8 mouse cellular contexts compared by ENCODE assay signal in genomic region chr11:72440965-72441664, GRCm38 (mm10). TPM values are rescaled to one million over a fixed set of nuclear protein-coding genes. Genes with fewer than 3 reads are reported as not detected.
DNase-seq lines count a peak whose midpoint lies in the region; ATAC-seq lines count a peak whose summit lies in the region.

Mybbp1a (plus strand) TSS chr11:72441355.

- peak within 1 kb of the TSS; percentile 95 for H3K9ac ChIP-seq in heart, embryonic 13.5 days
- H3K9ac ChIP-seq in liver, embryonic 12.5 days: peak within 1 kb of the TSS; percentile 77
- H3K9ac ChIP-seq in stomach, embryonic 15.5 days: peak within 1 kb of the TSS; percentile 58

- under 1% methylated on average over 46 of the region's 46 CpGs for WGBS in heart, embryonic 13.5 days
- under 1% methylated on average over 46 of the region's 46 CpGs for WGBS in liver, embryonic 12.5 days (ENCODE audit: insufficient replicate concordance)
- under 1% methylated on average over 46 of the region's 46 CpGs for WGBS in stomach, embryonic 15.5 days

- peak; percentile 96 for DNase-seq in CD4-positive helper T cell, adult 2 months (ENCODE audit: low read depth, low spot score)
- DNase-seq in brain, embryonic 18.5 days (ENCODE audit: low read depth, low spot score): peak; percentile 95
- DNase-seq in kidney, postnatal 10 days: peak; percentile 99
- DNase-seq in natural killer cell, adult 2 months (ENCODE audit: low spot score in 2 of 2): peak; percentile 98

- peaks cover 17% of the 10 kb centered on the region for H3K4me1 ChIP-seq in heart, embryonic 13.5 days
- H3K4me1 ChIP-seq in liver, embryonic 12.5 days: peaks cover 38% of the 10 kb centered on the region
- H3K4me1 ChIP-seq in stomach, embryonic 15.5 days: peaks cover 9% of the 10 kb centered on the region; the same call in 1 of the 2 replicates

- peaks cover 39% of the 10 kb centered on the region for H3K36me3 ChIP-seq in heart, embryonic 13.5 days
- H3K36me3 ChIP-seq in liver, embryonic 12.5 days: peaks cover 40% of the 10 kb centered on the region
- peaks cover 34% of the 10 kb centered on the region for H3K36me3 ChIP-seq in stomach, embryonic 15.5 days

- peak within 1 kb of the TSS; percentile 97 for H3K4me3 ChIP-seq in heart, embryonic 13.5 days
- peak within 1 kb of the TSS; percentile 82 for H3K4me3 ChIP-seq in liver, embryonic 12.5 days
- H3K4me3 ChIP-seq in stomach, embryonic 15.5 days (replicated peaks): peak within 1 kb of the TSS; percentile 69

- peak; percentile 98 for ATAC-seq in erythroid progenitor cell, adult 5-6 weeks (replicated peaks; ENCODE audit: low FRiP score, poor library complexity, severe bottlenecking)
- ATAC-seq in heart, embryonic 13.5 days (ENCODE audit: extremely low read depth, insufficient number of reproducible peaks, low FRiP score, low TSS enrichment): peak; percentile 89
- ATAC-seq in liver, embryonic 12.5 days: peak; percentile 91
- ATAC-seq in stomach, embryonic 15.5 days (ENCODE audit: insufficient read depth, low FRiP score, low read depth): peak; percentile 93

- no peaks in the 10 kb centered on the region for H3K9me3 ChIP-seq in heart, embryonic 13.5 days
- no peaks in the 10 kb centered on the region for H3K9me3 ChIP-seq in liver, embryonic 12.5 days (replicated peaks)
- H3K9me3 ChIP-seq in stomach, embryonic 15.5 days: no peaks in the 10 kb centered on the region

- peak within 1 kb of the TSS; percentile 98 for H3K4me2 ChIP-seq in heart, embryonic 13.5 days
- peak within 1 kb of the TSS; percentile 88 for H3K4me2 ChIP-seq in liver, embryonic 12.5 days
- peak within 1 kb of the TSS; percentile 76 for H3K4me2 ChIP-seq in stomach, embryonic 15.5 days

- peak within 1 kb of the TSS; percentile 89 for H3K27ac ChIP-seq in heart, embryonic 13.5 days (replicated peaks)
- H3K27ac ChIP-seq in liver, embryonic 12.5 days: peak within 1 kb of the TSS; percentile 72
- H3K27ac ChIP-seq in stomach, embryonic 15.5 days: peak within 1 kb of the TSS; percentile 92

- H3K27me3 ChIP-seq in heart, embryonic 13.5 days (replicated peaks): 0 out of 2 replicates have a peak, but pooled peaks cover 6% of the 10 kb centered on the region
- no peaks in the 10 kb centered on the region; the same call in 1 of the 2 replicates for H3K27me3 ChIP-seq in liver, embryonic 12.5 days (replicated peaks)
- H3K27me3 ChIP-seq in stomach, embryonic 15.5 days (replicated peaks): no peaks in the 10 kb centered on the region

RNA-seq across cellular contexts. Expression of gene Mybbp1a, which starts in this region (rescaled TPM):
- 37.5 and 82.2 TPM in 2 replicates for total RNA-seq in erythroid progenitor cell, adult 5-6 weeks (2015; ENCODE audit: low replicate concordance)
- total RNA-seq in erythroid progenitor cell, adult 5-6 weeks (2017; ENCODE audit: low replicate concordance): 4.8 and 7.6 TPM in 2 replicates
- polyA plus RNA-seq in heart, embryonic 13.5 days (2015; fragmentation: Nextera tagmentation; extraction: Ambion mirVana): 82.3 and 88.2 TPM in 2 replicates
- 174 and 192 TPM in 2 replicates for polyA plus RNA-seq in liver, embryonic 12.5 days (2016; fragmentation: Nextera tagmentation; extraction: Ambion mirVana)
- polyA plus RNA-seq in stomach, embryonic 15.5 days (2015; fragmentation: Nextera tagmentation; extraction: Ambion mirVana): 144 and 159 TPM in 2 replicates

Comparison
In these comparisons a context has a peak if more than half of its experiments do, and no peak if none do; other contexts are left out.
1. Peak in every context shown above with its lines: DNase-seq, ATAC-seq, H3K4me3 ChIP-seq and H3K27ac ChIP-seq.